Mouse (Mus musculus): ENCODE results near the gene Nol9. TPM values are rescaled to one million over a fixed set of nuclear protein-coding genes. Genes with fewer than 3 reads are reported as not detected.
A peak's percentile ranks its signal among the peaks of the same experiment; 100 is the strongest.

Gene Nol9
- total and polyA plus RNA-seq, 2 experiments from 2014 or later: 17.1 to 33.0 TPM

GRCm38 (mm10) chr4:152086505-152087210 lies 47.5 kb downstream of the Nol9 start:
- peak; percentile 62; the same call in 1 of the 2 replicates for ATAC-seq
- peak; percentile 47 for DNase-seq (ENCODE audit: low spot score)
- Histone ChIP-seq H3K27me3 (ENCODE audit: insufficient read depth, low read length) (no peaks in the 10 kb centered on the region), H3K4me3 (ENCODE audit: low read length) (peak overlapping the region; percentile 70), H3K9ac (replicated peaks; ENCODE audit: low read length) (peak overlapping the region; percentile 72), H3K4me2 (ENCODE audit: low read depth, low read length) (peak overlapping the region; percentile 86), H3K9me3 (ENCODE audit: low read length) (no peaks in the 10 kb centered on the region), H3K4me1 (ENCODE audit: insufficient read depth, low read length) (peaks cover 15% of the 10 kb centered on the region), H3K36me3 (ENCODE audit: insufficient read depth, low read length) (no peaks in the 10 kb centered on the region), H3K27ac (peak overlapping the region; percentile 67)
- TF ChIP-seq CTCF (IDR thresholded peaks at IDR 0.05; ENCODE audit: low read depth): no peak
- under 1% methylated on average over 65 of the region's 92 CpGs for WGBS

- TF ChIP-seq CTCF (IDR thresholded peaks at IDR 0.05; ENCODE audit: low read depth): no peak
- DNase-seq (ENCODE audit: low spot score) (no peak), ATAC-seq (peak; percentile 11; the same call in 1 of the 2 replicates)
- Histone ChIP-seq H3K27ac (peak overlapping the region; percentile 67), H3K9ac (replicated peaks; ENCODE audit: low read length) (peak overlapping the region; percentile 72), H3K9me3 (ENCODE audit: low read length) (no peaks in the 10 kb centered on the region), H3K4me3 (ENCODE audit: low read length) (peak overlapping the region; percentile 70), H3K4me1 (ENCODE audit: insufficient read depth, low read length) (peaks cover 15% of the 10 kb centered on the region), H3K36me3 (ENCODE audit: insufficient read depth, low read length) (no peaks in the 10 kb centered on the region), H3K4me2 (ENCODE audit: low read depth, low read length) (peak overlapping the region; percentile 86), H3K27me3 (ENCODE audit: insufficient read depth, low read length) (no peaks in the 10 kb centered on the region)
- WGBS: 5% methylated on average over 12 of the region's 12 CpGs
Measured at GRCm38 (mm10) chr4:152087211-152088081, 48.3 kb downstream of the Nol9 start.

- Histone ChIP-seq H3K4me3 (ENCODE audit: low read length) (no peak overlapping the region), H3K4me1 (ENCODE audit: insufficient read depth, low read length) (peaks cover 15% of the 10 kb centered on the region), H3K27ac (no peak overlapping the region), H3K9ac (replicated peaks; ENCODE audit: low read length) (no peak overlapping the region), H3K9me3 (ENCODE audit: low read length) (no peaks in the 10 kb centered on the region), H3K27me3 (ENCODE audit: insufficient read depth, low read length) (no peaks in the 10 kb centered on the region), H3K4me2 (ENCODE audit: low read depth, low read length) (peak overlapping the region; percentile 86), H3K36me3 (ENCODE audit: insufficient read depth, low read length) (no peaks in the 10 kb centered on the region)
- no peak for DNase-seq (ENCODE audit: low spot score)
- WGBS: 15% methylated on average over 4 of the region's 4 CpGs
- no peak for ATAC-seq
- no peak for TF ChIP-seq CTCF (IDR thresholded peaks at IDR 0.05; ENCODE audit: low read depth)
Measured at GRCm38 (mm10) chr4:152088133-152088532, 49.0 kb downstream of the Nol9 start.

GRCm38 (mm10) chr4:152088556-152089120 lies 49.5 kb downstream of the Nol9 start:
- ATAC-seq (peak; percentile 38; the same call in 1 of the 2 replicates), DNase-seq (ENCODE audit: low spot score) (peak; percentile 71)
- Histone ChIP-seq H3K4me1 (ENCODE audit: insufficient read depth, low read length) (peaks cover 15% of the 10 kb centered on the region), H3K9me3 (ENCODE audit: low read length) (no peaks in the 10 kb centered on the region), H3K36me3 (ENCODE audit: insufficient read depth, low read length) (no peaks in the 10 kb centered on the region), H3K4me3 (ENCODE audit: low read length) (no peak overlapping the region), H3K27ac (no peak overlapping the region), H3K9ac (replicated peaks; ENCODE audit: low read length) (no peak overlapping the region), H3K27me3 (ENCODE audit: insufficient read depth, low read length) (no peaks in the 10 kb centered on the region), H3K4me2 (ENCODE audit: low read depth, low read length) (peak overlapping the region; percentile 86)
- WGBS: 24% methylated on average over 8 of the region's 8 CpGs
- TF ChIP-seq CTCF (IDR thresholded peaks at IDR 0.05; ENCODE audit: low read depth): no peak

GRCm38 (mm10) chr4:152090191-152090590 lies 51.1 kb downstream of the Nol9 start:
- no peak for TF ChIP-seq CTCF (IDR thresholded peaks at IDR 0.05; ENCODE audit: low read depth)
- H3K9me3 ChIP-seq (ENCODE audit: low read length): no peaks in the 10 kb centered on the region
- peaks cover 15% of the 10 kb centered on the region for H3K4me1 ChIP-seq (ENCODE audit: insufficient read depth, low read length)
- H3K9ac ChIP-seq (replicated peaks; ENCODE audit: low read length): no peak overlapping the region
- no peaks in the 10 kb centered on the region for H3K36me3 ChIP-seq (ENCODE audit: insufficient read depth, low read length)
- no peak overlapping the region for H3K27ac ChIP-seq
- H3K4me3 ChIP-seq (ENCODE audit: low read length): no peak overlapping the region
- no peaks in the 10 kb centered on the region for H3K27me3 ChIP-seq (ENCODE audit: insufficient read depth, low read length)
- 83% methylated on average over 9 of the region's 9 CpGs for WGBS
- ATAC-seq (no peak), DNase-seq (ENCODE audit: low spot score) (no peak)
- H3K4me2 ChIP-seq (ENCODE audit: low read depth, low read length): no peak overlapping the region

- peaks cover 7% of the 10 kb centered on the region for H3K4me1 ChIP-seq (ENCODE audit: insufficient read depth, low read length)
- H3K9ac ChIP-seq (replicated peaks; ENCODE audit: low read length): no peak overlapping the region
Measured at GRCm38 (mm10) chr4:152092751-152093293, 53.7 kb downstream of the Nol9 start.

More at GRCm38 (mm10) chr4:152092751-152093293, 53.7 kb downstream of the Nol9 start:
- Histone ChIP-seq H3K4me2 (ENCODE audit: low read depth, low read length) (no peak overlapping the region), H3K27ac (no peak overlapping the region), H3K9me3 (ENCODE audit: low read length) (no peaks in the 10 kb centered on the region), H3K4me3 (ENCODE audit: low read length) (no peak overlapping the region), H3K27me3 (ENCODE audit: insufficient read depth, low read length) (no peaks in the 10 kb centered on the region), H3K36me3 (ENCODE audit: insufficient read depth, low read length) (no peaks in the 10 kb centered on the region)
- no peak for TF ChIP-seq CTCF (IDR thresholded peaks at IDR 0.05; ENCODE audit: low read depth)
- 47% methylated on average over 8 of the region's 8 CpGs for WGBS
- ATAC-seq (no peak), DNase-seq (ENCODE audit: low spot score) (no peak)

Data from hindbrain, postnatal 0 days (tissue).